Mouse (Mus musculus) embryonic facial prominence, embryonic 12.5 days (tissue): ENCODE data around the gene Col5a1. TPM values are rescaled to one million over a fixed set of nuclear protein-coding genes. Genes with fewer than 3 reads are reported as not detected.

Source experiments
- ATAC-seq: fragments of 200-750 bp; cut with Nextera tagmentation; 2 replicates; pipeline ENCODE4 v1.8.0; 2017; ENCODE audit not compliant: insufficient number of reproducible peaks, insufficient read depth, low FRiP score, low TSS enrichment
- H3K27ac ChIP-seq: fragments of 300-500 bp; sonication (generic); 2 replicates; pipeline ENCODE4 v1.5.1; 2016; ENCODE audit warnings: mild to moderate bottlenecking
- H3K27me3 ChIP-seq: fragments of 300-500 bp; sonication (generic); 2 replicates; pipeline ENCODE4 v1.6.1; 2016; ENCODE audit warnings: mild to moderate bottlenecking, moderate library complexity
- H3K36me3 ChIP-seq: fragments of 300-500 bp; sonication (generic); 2 replicates; pipeline ENCODE4 v1.6.1; 2016; ENCODE audit warnings: mild to moderate bottlenecking
- H3K4me1 ChIP-seq: fragments of 300-500 bp; sonication (generic); 2 replicates; pipeline ENCODE4 v1.6.1; 2016
- H3K4me2 ChIP-seq: fragments of 300-500 bp; sonication (generic); replicated peaks from 2 replicates; pipeline ENCODE4 v1.6.1; 2016; ENCODE audit warnings: mild to moderate bottlenecking, moderate library complexity
- H3K4me3 ChIP-seq: fragments of 300-500 bp; sonication (generic); 2 replicates; pipeline ENCODE4 v1.5.1; 2016; ENCODE audit warnings: mild to moderate bottlenecking
- H3K9ac ChIP-seq: fragments of 300-500 bp; sonication (generic); 2 replicates; pipeline ENCODE4 v1.6.1; 2016; ENCODE audit warnings: mild to moderate bottlenecking, moderate library complexity
- H3K9me3 ChIP-seq: fragments of 300-500 bp; sonication (generic); 2 replicates; pipeline ENCODE4 v1.6.1; 2016; ENCODE audit warnings: mild to moderate bottlenecking, moderate library complexity
- WGBS: fragments of 180-500 bp; shearing (Covaris S2); methylation state at CpG from one replicate; pipeline ENCODE4 v1.1.7; 2016; 5-methylcytosine and 5-hydroxymethylcytosine counted together
- polyA plus RNA-seq: library from polyadenylated mRNA; unstranded; fragments of >200 nt; fragmentation: Nextera tagmentation; extraction: Ambion mirVana; gene quantifications from 2 replicates; pipeline ENCODE4 v1.2.1, GENCODE M21; 2016

The Col5a1 gene
- 79.0 and 82.1 TPM in 2 replicates for polyA plus RNA-seq

DNA sequence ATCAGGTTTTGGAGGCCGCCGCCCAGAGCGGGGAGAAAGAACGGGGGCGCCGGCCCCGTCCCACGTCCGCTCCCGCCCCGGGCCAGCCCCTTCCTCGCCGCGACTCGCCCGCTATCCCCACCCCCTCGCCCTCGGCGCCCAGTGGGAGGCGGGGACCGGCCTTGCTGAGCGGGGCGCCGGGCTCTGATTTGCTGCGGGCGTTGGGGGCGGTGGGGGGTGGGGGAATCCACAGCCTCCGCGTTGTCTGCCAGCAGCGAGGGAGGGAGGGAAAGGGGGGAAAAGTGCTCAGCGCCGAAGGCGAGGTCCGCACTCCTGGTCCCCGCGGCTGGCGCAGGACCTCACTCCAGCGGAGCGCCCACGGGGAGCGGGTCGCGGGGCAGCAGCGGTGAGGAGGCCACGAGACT, at the start of gene Col5a1:
TSS of gene Col5a1 (plus strand) at position 278 of the 404 bp plus-strand sequence.
- Histone ChIP-seq H3K4me2 (peak within 1 kb of the TSS; percentile 78), H3K9ac (peak within 1 kb of the TSS; percentile 94), H3K4me3 (peak within 1 kb of the TSS; percentile 93), H3K9me3 (no peaks in the 10 kb centered on the region), H3K4me1 (peaks cover 48% of the 10 kb centered on the region), H3K27ac (peak within 1 kb of the TSS; percentile 96), H3K36me3 (0 out of 2 replicates have a peak, but pooled peaks cover 3% of the 10 kb centered on the region), H3K27me3 (no peaks in the 10 kb centered on the region)
- peak; percentile 87 for ATAC-seq
- WGBS = 2% methylated on average over 38 of the region's 45 CpGs

GRCm38 (mm10) chr2:27838112-27838511, 48.1 kb upstream of the Col5a1 start:
- WGBS = 66% methylated on average over 9 of the region's 9 CpGs
- H3K9ac ChIP-seq = no peak overlapping the region
- H3K27ac ChIP-seq = no peak overlapping the region
- no peak overlapping the region for H3K4me3 ChIP-seq
- H3K4me2 ChIP-seq = no peak overlapping the region
- no peaks in the 10 kb centered on the region for H3K9me3 ChIP-seq
- H3K36me3 ChIP-seq = no peaks in the 10 kb centered on the region
- ATAC-seq = no peak
- H3K4me1 ChIP-seq = peaks cover 25% of the 10 kb centered on the region
- no peaks in the 10 kb centered on the region for H3K27me3 ChIP-seq

DNA sequence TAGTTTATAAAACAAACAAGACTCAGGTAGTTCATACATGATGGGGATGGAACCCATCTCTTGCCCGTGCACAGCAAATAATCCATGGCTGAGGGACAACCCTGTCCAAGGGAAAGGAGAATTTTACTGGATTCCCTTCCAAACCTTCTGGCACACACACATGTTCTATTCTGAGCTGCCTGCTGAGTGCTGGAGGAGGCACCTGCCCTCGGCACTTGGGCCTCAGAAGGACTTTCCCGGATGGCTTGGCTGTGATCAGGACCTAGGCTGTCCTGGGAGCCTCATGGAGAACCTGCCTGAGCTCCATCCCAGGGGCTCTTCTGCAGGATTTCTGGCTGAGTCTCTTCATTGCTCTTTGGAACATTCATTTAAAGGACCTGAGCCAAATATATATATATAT, 45.3 kb upstream of the Col5a1 start:
- Histone ChIP-seq H3K9ac (no peak overlapping the region), H3K4me3 (no peak overlapping the region), H3K36me3 (no peaks in the 10 kb centered on the region), H3K4me2 (no peak overlapping the region), H3K4me1 (peaks cover 6% of the 10 kb centered on the region), H3K27me3 (no peaks in the 10 kb centered on the region), H3K27ac (no peak overlapping the region), H3K9me3 (no peaks in the 10 kb centered on the region)
- 77% methylated on average over 3 of the region's 3 CpGs for WGBS
- no peak for ATAC-seq

- Histone ChIP-seq H3K9ac (no peak overlapping the region), H3K4me1 (peaks cover 2% of the 10 kb centered on the region), H3K4me3 (no peak overlapping the region), H3K27me3 (no peaks in the 10 kb centered on the region), H3K27ac (no peak overlapping the region), H3K36me3 (no peaks in the 10 kb centered on the region), H3K4me2 (no peak overlapping the region), H3K9me3 (no peaks in the 10 kb centered on the region)
- WGBS = 58% methylated on average over 13 of the region's 13 CpGs
- no peak for ATAC-seq
Observed at GRCm38 (mm10) chr2:27842893-27843292, 43.3 kb upstream of the Col5a1 start.

GRCm38 (mm10) chr2:27844885-27845284, 41.3 kb upstream of the Col5a1 start:
- Histone ChIP-seq H3K4me1 (peaks cover 10% of the 10 kb centered on the region), H3K4me2 (no peak overlapping the region), H3K9ac (no peak overlapping the region), H3K27me3 (no peaks in the 10 kb centered on the region), H3K36me3 (no peaks in the 10 kb centered on the region), H3K27ac (no peak overlapping the region), H3K4me3 (no peak overlapping the region), H3K9me3 (no peaks in the 10 kb centered on the region)
- WGBS = 89% methylated on average over 4 of the region's 4 CpGs
- no peak for ATAC-seq

- ATAC-seq = no peak; the same call in 1 of the 2 replicates
- Histone ChIP-seq H3K36me3 (no peaks in the 10 kb centered on the region), H3K27me3 (no peaks in the 10 kb centered on the region), H3K9me3 (no peaks in the 10 kb centered on the region), H3K27ac (no peak overlapping the region), H3K9ac (no peak overlapping the region), H3K4me1 (peaks cover 10% of the 10 kb centered on the region), H3K4me3 (no peak overlapping the region), H3K4me2 (no peak overlapping the region)
- 40% methylated on average over 5 of the region's 5 CpGs for WGBS
Observed at GRCm38 (mm10) chr2:27847001-27847400, 39.2 kb upstream of the Col5a1 start.

- Histone ChIP-seq H3K27me3 (no peaks in the 10 kb centered on the region), H3K9ac (no peak overlapping the region), H3K36me3 (no peaks in the 10 kb centered on the region), H3K4me2 (no peak overlapping the region), H3K27ac (no peak overlapping the region), H3K4me1 (peaks cover 10% of the 10 kb centered on the region), H3K9me3 (no peaks in the 10 kb centered on the region), H3K4me3 (no peak overlapping the region)
- no peak for ATAC-seq
- WGBS = 58% methylated on average over 7 of the region's 7 CpGs
Observed at GRCm38 (mm10) chr2:27847851-27848435, 38.3 kb upstream of the Col5a1 start.

- Histone ChIP-seq H3K36me3 (no peaks in the 10 kb centered on the region), H3K4me1 (peaks cover 10% of the 10 kb centered on the region), H3K4me3 (no peak overlapping the region), H3K9me3 (no peaks in the 10 kb centered on the region), H3K27me3 (no peaks in the 10 kb centered on the region), H3K27ac (no peak overlapping the region), H3K4me2 (no peak overlapping the region), H3K9ac (no peak overlapping the region)
- no peak for ATAC-seq
- 52% methylated on average over 5 of the region's 5 CpGs for WGBS
Observed at GRCm38 (mm10) chr2:27848466-27848865, 37.8 kb upstream of the Col5a1 start.

DNA sequence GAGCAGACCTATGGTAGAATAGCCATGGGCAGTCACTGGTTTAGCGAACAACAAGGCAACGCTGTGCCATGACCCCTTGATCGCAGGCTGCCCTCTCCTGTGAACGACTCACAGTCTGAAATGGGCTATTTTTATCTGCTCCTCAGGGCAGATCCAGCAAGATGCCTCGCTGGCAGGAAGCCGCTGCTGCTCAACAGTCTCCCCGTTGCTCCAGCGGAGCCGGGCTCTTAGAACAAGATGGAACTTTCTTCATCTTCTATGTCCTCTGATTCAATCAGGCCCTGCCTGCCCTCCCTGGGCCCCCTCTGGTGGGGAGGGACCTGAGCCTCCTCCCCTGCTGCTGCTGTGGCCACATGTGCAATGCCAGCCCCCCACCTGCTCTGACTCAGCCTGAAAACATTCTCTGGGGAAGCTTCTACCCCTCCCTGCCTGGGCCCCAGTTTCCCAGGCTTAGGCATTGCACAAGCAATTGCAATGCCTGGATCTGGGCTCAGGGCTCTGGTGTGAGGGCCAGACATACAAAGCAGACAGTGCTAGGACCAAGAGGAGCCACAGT, 27.8 kb upstream of the Col5a1 start:
- no peak; the same call in 1 of the 2 replicates for ATAC-seq
- Histone ChIP-seq H3K9ac (no peak overlapping the region), H3K4me3 (no peak overlapping the region), H3K9me3 (no peaks in the 10 kb centered on the region), H3K4me2 (0 out of 2 replicates have a peak overlapping the region, but pooled peaks have one; percentile 13), H3K4me1 (peaks cover 25% of the 10 kb centered on the region), H3K27me3 (no peaks in the 10 kb centered on the region), H3K36me3 (no peaks in the 10 kb centered on the region), H3K27ac (peak overlapping the region; percentile 32; the same call in 1 of the 2 replicates)
- WGBS = 13% methylated on average over 9 of the region's 9 CpGs

- ATAC-seq = no peak
- H3K4me2 ChIP-seq = no peak overlapping the region
- H3K36me3 ChIP-seq = no peaks in the 10 kb centered on the region
- WGBS = 84% methylated on average over 9 of the region's 9 CpGs
- no peak overlapping the region for H3K27ac ChIP-seq
- no peaks in the 10 kb centered on the region for H3K27me3 ChIP-seq
- no peak overlapping the region for H3K4me3 ChIP-seq
- H3K4me1 ChIP-seq = peaks cover 29% of the 10 kb centered on the region
- H3K9me3 ChIP-seq = no peaks in the 10 kb centered on the region
- no peak overlapping the region for H3K9ac ChIP-seq
Observed at GRCm38 (mm10) chr2:27861576-27862238, 24.5 kb upstream of the Col5a1 start.

DNA sequence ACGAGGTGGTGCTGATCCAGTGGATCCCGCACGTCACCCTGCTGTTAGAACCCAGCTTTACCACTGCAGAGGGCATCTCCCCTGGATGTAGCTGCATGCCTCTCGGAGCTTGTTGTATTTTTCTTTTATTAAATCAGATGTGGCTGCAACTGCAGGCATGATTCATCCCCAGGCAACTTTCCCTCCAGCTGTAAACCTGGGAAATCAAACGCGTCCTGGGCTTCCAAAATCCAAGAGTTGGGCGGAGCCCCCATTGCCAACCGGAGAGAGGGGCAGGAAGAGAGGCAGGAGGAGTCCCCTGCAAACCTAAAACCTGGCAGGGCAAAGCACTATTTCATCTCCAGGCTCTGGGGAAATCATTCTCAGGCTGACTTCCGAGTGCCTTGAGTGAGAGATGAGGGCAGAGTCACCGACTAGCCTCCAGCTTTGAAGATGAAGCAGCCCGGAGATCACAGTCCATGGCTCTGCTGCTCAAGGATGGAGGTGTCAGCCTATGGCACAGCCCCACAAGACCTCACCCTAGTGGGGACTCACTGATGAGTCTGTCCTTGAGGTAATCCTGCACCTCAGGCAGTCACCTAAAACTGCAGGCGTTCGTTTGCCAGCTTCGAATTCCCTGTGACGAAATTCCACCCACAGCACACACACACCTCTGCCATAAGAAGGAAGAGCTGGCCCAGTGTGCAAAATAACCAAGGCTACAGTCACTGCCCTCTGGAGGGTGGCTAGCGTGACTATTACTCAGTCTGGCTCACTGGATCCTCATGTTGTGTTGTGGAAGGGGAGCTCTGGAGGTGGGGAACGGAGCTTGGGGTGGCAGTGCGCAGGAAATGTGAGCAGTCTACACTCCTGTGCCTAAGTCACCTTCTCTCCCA, 21.5 kb upstream of the Col5a1 start:
- WGBS = 67% methylated on average over 18 of the region's 18 CpGs
- H3K36me3 ChIP-seq = no peaks in the 10 kb centered on the region

More for the DNA sequence above, 21.5 kb upstream of the Col5a1 start:
- ATAC-seq = no peak
- H3K9me3 ChIP-seq = no peaks in the 10 kb centered on the region
- H3K4me2 ChIP-seq = no peak overlapping the region
- H3K4me1 ChIP-seq = 0 out of 2 replicates have a peak, but pooled peaks cover 5% of the 10 kb centered on the region
- no peaks in the 10 kb centered on the region for H3K27me3 ChIP-seq
- no peak overlapping the region for H3K9ac ChIP-seq
- no peak overlapping the region for H3K27ac ChIP-seq
- no peak overlapping the region for H3K4me3 ChIP-seq
